ENCODE assay signal across 8 mouse cellular contexts in the genomic region with DNA sequence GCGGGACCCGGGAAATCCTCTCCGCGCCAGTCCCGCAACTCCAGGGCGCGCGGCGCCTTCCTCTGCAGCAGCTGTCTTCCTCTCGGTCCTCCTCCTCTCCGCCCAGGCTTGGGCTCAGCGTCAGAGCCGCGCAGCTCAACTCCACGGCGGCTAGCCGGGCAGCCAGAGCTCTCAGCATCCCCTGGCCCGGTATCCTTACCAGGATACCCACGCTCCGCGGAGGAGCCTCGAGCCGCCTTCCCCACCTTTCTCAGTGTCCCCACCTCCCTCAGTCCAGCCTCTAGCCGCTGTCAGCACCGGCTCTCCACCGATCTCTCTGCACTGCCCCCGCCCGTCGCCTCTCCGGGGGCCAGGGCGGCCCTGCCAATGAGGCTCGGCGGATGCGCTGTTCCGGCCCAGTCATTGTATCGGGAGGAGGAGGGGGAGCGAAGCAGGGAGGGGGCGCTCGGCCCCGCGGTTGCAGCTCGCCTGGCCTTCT. TPM values are rescaled to one million over a fixed set of nuclear protein-coding genes. Genes with fewer than 3 reads are reported as not detected.
DNase-seq lines count a peak whose midpoint lies in the region; ATAC-seq and TF ChIP-seq lines count a peak whose summit lies in the region.

A gene (minus strand): TSS at position 276 of the 478 bp plus-strand sequence.

- TF ChIP-seq CTCF in small intestine, adult 2 months (IDR thresholded peaks at IDR 0.05; ENCODE audit: extremely low read depth, insufficient read length, insufficient replicate concordance, low read depth, low read length): no peak

- H3K9me3 ChIP-seq in megakaryocyte, embryonic 14.5 days: no peaks in the 10 kb centered on the region
- H3K9me3 ChIP-seq in embryonic facial prominence, embryonic 11.5 days (replicated peaks; ENCODE audit: control insufficient read depth, low read length): no peaks in the 10 kb centered on the region

- H3K4me3 ChIP-seq in megakaryocyte, embryonic 14.5 days (replicated peaks): peak within 1 kb of the TSS; percentile 89
- H3K4me3 ChIP-seq in embryonic facial prominence, embryonic 11.5 days (ENCODE audit: low read depth, low read length): peak within 1 kb of the TSS; percentile 70
- H3K4me3 ChIP-seq in small intestine, adult 2 months (ENCODE audit: low read depth, low read length): peak within 1 kb of the TSS; percentile 63

- no peaks in the 10 kb centered on the region for H3K36me3 ChIP-seq in megakaryocyte, embryonic 14.5 days (replicated peaks; ENCODE audit: low read length)
- no peaks in the 10 kb centered on the region for H3K36me3 ChIP-seq in embryonic facial prominence, embryonic 11.5 days (replicated peaks; ENCODE audit: control insufficient read depth, insufficient read depth, low read depth, low read length)
- H3K36me3 ChIP-seq in small intestine, adult 2 months (ENCODE audit: control insufficient read depth, insufficient read depth, low read length): no peaks in the 10 kb centered on the region

- H3K27me3 ChIP-seq in megakaryocyte, embryonic 14.5 days (replicated peaks): peaks cover 50% of the 10 kb centered on the region
- no peaks in the 10 kb centered on the region for H3K27me3 ChIP-seq in embryonic facial prominence, embryonic 11.5 days (ENCODE audit: control insufficient read depth, insufficient read depth, low read length)
- peaks cover 13% of the 10 kb centered on the region for H3K27me3 ChIP-seq in small intestine, adult 2 months (ENCODE audit: control insufficient read depth, insufficient read depth, low read length)

- H3K27ac ChIP-seq in embryonic facial prominence, embryonic 11.5 days (replicated peaks; ENCODE audit: low read depth, low read length): peak within 1 kb of the TSS; percentile 36
- H3K27ac ChIP-seq in small intestine, adult 2 months (ENCODE audit: insufficient read depth, low read depth, low read length): no peak within 1 kb of the TSS

- TF ChIP-seq POLR2A in small intestine, adult 2 months (IDR thresholded peaks at IDR 0.05; ENCODE audit: low read depth, low read length): no peak

- 0% methylated on average over 42 of the region's 42 CpGs for WGBS in embryonic facial prominence, embryonic 11.5 days
- WGBS in small intestine, adult 2 months: 1% methylated on average over 42 of the region's 42 CpGs

- no peak for ATAC-seq in megakaryocyte, adult 5-6 weeks (ENCODE audit: poor library complexity, severe bottlenecking)
- peak; percentile 87 for ATAC-seq in embryonic facial prominence, embryonic 11.5 days (replicated peaks; ENCODE audit: insufficient number of reproducible peaks, low FRiP score, low TSS enrichment, low read depth)

- intact Hi-C loops in left cerebral cortex, postnatal 25 days (cut with DNase I): no loop called here

- H3K9ac ChIP-seq in embryonic facial prominence, embryonic 11.5 days (replicated peaks; ENCODE audit: low read length): peak within 1 kb of the TSS; percentile 79

- peak within 1 kb of the TSS; percentile 96 for H3K4me2 ChIP-seq in embryonic facial prominence, embryonic 11.5 days (ENCODE audit: low read depth, low read length)

- peak; percentile 85 for DNase-seq in embryonic facial prominence, embryonic 11.5 days (ENCODE audit: low spot score)
- peak; percentile 58 to 71 for DNase-seq in heart, adult 18-20 months
- peak; percentile 14 for DNase-seq in kidney, adult 11 months
- peak; percentile 70 to 72 for DNase-seq in left cerebral cortex, postnatal 25 days (ENCODE audit: low spot score in 2 of 2)
- DNase-seq in mesoderm, embryonic 11.5 days (ENCODE audit: low read depth, low spot score): peak; percentile 86

- H3K4me1 ChIP-seq in megakaryocyte, embryonic 14.5 days: peaks cover 20% of the 10 kb centered on the region
- H3K4me1 ChIP-seq in embryonic facial prominence, embryonic 11.5 days (ENCODE audit: control insufficient read depth, insufficient read depth, low read length): no peaks in the 10 kb centered on the region
- H3K4me1 ChIP-seq in small intestine, adult 2 months (ENCODE audit: control insufficient read depth, insufficient read depth, insufficient read length, low read length): no peaks in the 10 kb centered on the region

RNA-seq across cellular contexts. Expression of the gene that starts here (rescaled TPM):
- 9.2 and 9.3 TPM in 2 replicates for polyA plus RNA-seq in megakaryocyte, embryonic 14.5 days (2012; ENCODE audit: insufficient read depth, low replicate concordance)
- 9.8 and 10.1 TPM in 2 replicates for total RNA-seq in megakaryocyte, adult 5-6 weeks (2015)
- total RNA-seq in megakaryocyte, adult 5-6 weeks (2017): 28.3 and 42.1 TPM in 2 replicates
- 15.8 and 16.6 TPM in 2 replicates for polyA plus RNA-seq in embryonic facial prominence, embryonic 11.5 days (2014; fragmentation: Nextera tagmentation; extraction: Ambion mirVana)
- 10 to 100 TPM; 11.7 to 15.8 TPM for total RNA-seq in heart, adult 18-20 months (2021)
- total RNA-seq in left cerebral cortex, postnatal 25 days (2021): 10 to 100 TPM; 16.4 to 17.6 TPM
- 2.6 and 4.8 TPM in 2 replicates for polyA plus RNA-seq in small intestine, adult 2 months (2012; rRNA removed)

Comparison
In these comparisons a context has a peak if more than half of its experiments do, and no peak if none do; other contexts are left out.
1. DNase-seq: peak in every context shown above with its lines; median percentile 86 in mesoderm, embryonic 11.5 days; 85 in embryonic facial prominence, embryonic 11.5 days; 71 in left cerebral cortex, postnatal 25 days; 64 in heart, adult 18-20 months; 14 in kidney, adult 11 months.